Mouse (Mus musculus) 416B (cell line): Measurements from ENCODE around the gene Nfkbia.

Source experiments
- DNase-seq: peaks from one replicate; pipeline ENCODE4 v3.0.0; 2011; ENCODE audit warnings: low read depth

Gene Nfkbia

GRCm38 (mm10) chr12:55492184-55492898 is at the start of gene Nfkbia:
Gene Nfkbia (minus strand): TSS chr12:55492647.
- DNase-seq: peak; percentile 94

GRCm38 (mm10) chr12:55539157-55539556 is 46.7 kb upstream of the Nfkbia start:
- DNase-seq: no peak

- no peak for DNase-seq
Observed at GRCm38 (mm10) chr12:55538328-55538971, 46.0 kb upstream of the Nfkbia start.

- no peak for DNase-seq
Observed at GRCm38 (mm10) chr12:55537742-55538141, 45.3 kb upstream of the Nfkbia start.

GRCm38 (mm10) chr12:55536537-55537135 is 44.2 kb upstream of the Nfkbia start:
- DNase-seq: no peak

- DNase-seq: no peak
Observed at GRCm38 (mm10) chr12:55526983-55527752, 34.7 kb upstream of the Nfkbia start.

GRCm38 (mm10) chr12:55518061-55518738 is 25.8 kb upstream of the Nfkbia start:
- peak; percentile 66 for DNase-seq

GRCm38 (mm10) chr12:55508817-55509216 is 16.4 kb upstream of the Nfkbia start:
- no peak for DNase-seq

GRCm38 (mm10) chr12:55507332-55507935 is 15.0 kb upstream of the Nfkbia start:
- no peak for DNase-seq

GRCm38 (mm10) chr12:55506029-55506330 is 13.5 kb upstream of the Nfkbia start:
- DNase-seq: peak; percentile 81

- no peak for DNase-seq
Observed at GRCm38 (mm10) chr12:55505314-55506028, 13.0 kb upstream of the Nfkbia start.

GRCm38 (mm10) chr12:55499031-55499430 is 6.6 kb upstream of the Nfkbia start:
- DNase-seq: peak; percentile 82

GRCm38 (mm10) chr12:55497737-55498136 is 5.3 kb upstream of the Nfkbia start:
- no peak for DNase-seq

GRCm38 (mm10) chr12:55495902-55496605 is 3.6 kb upstream of the Nfkbia start:
- DNase-seq: no peak

- DNase-seq: peak; percentile 85
Observed at GRCm38 (mm10) chr12:55495114-55495901, 2.9 kb upstream of the Nfkbia start.

- no peak for DNase-seq
Observed at GRCm38 (mm10) chr12:55493381-55493780, 934 bp upstream of the Nfkbia start.

GRCm38 (mm10) chr12:55492941-55493340 is 494 bp upstream of the Nfkbia start:
- no peak for DNase-seq

GRCm38 (mm10) chr12:55491516-55492183 is 797 bp downstream of the Nfkbia start:
- DNase-seq: peak; percentile 92
